Mouse (Mus musculus) B cell, adult (primary cell): ENCODE data around the gene Olfr1086. TPM values are rescaled to one million over a fixed set of nuclear protein-coding genes. Genes with fewer than 3 reads are reported as not detected.

Source experiments
- total RNA-seq: library from RNA; stranded (reverse); gene quantifications from 4 replicates; pipeline ENCODE4 v1.2.4, GENCODE M21; 2023; ENCODE audit not compliant: inconsistent age

Olfr1086 gene
- not detected in 4 replicates for total RNA-seq

GRCm38 (mm10) chr2:86679992-86680391 is at the start of gene Olfr1086:
Gene Olfr1086 (minus strand): TSS chr2:86680092.

GRCm38 (mm10) chr2:86698295-86698694 is 18.4 kb upstream of the Olfr1086 start, which contains the start of gene Olfr1087:
Gene Olfr1087 (minus strand): TSS chr2:86698395.

GRCm38 (mm10) chr2:86661919-86662318 is 18.0 kb downstream of the Olfr1086 start, which contains the start of gene Olfr1085:
Gene Olfr1085 (minus strand): TSS chr2:86662019.

GRCm38 (mm10) chr2:86639625-86640024 is 40.3 kb downstream of the Olfr1086 start, which contains the start of gene Olfr1084:
Gene Olfr1084 (minus strand): TSS chr2:86639725.

Other genes starting within 250 kb of the Olfr1086 start
- not detected in 4 replicates for gene Olfr1065, start 229.5 kb downstream of the Olfr1086 start, total RNA-seq
- not detected in 4 replicates for gene Olfr1066, start 223.8 kb downstream of the Olfr1086 start, total RNA-seq
- gene Olfr228, start 192.7 kb downstream of the Olfr1086 start, total RNA-seq, result not detected in 4 replicates
- gene Olfr1076, start 171.6 kb downstream of the Olfr1086 start, total RNA-seq, result not detected in 4 replicates
- not detected in 4 replicates for gene Olfr1079, start 137.6 kb downstream of the Olfr1086 start, total RNA-seq
- not detected in 4 replicates for gene Olfr1080, start 121.9 kb downstream of the Olfr1086 start, total RNA-seq
- gene Olfr1082, start 81.1 kb downstream of the Olfr1086 start, total RNA-seq, result not detected in 4 replicates
- gene Olfr1084, start 40.4 kb downstream of the Olfr1086 start, total RNA-seq, result not detected in 4 replicates
- gene Olfr1085, start 18.1 kb downstream of the Olfr1086 start, total RNA-seq, result not detected in 4 replicates
- gene Olfr1087, start 18.3 kb upstream of the Olfr1086 start, total RNA-seq, result not detected in 4 replicates
- not detected in 4 replicates for gene Olfr1089, start 53.6 kb upstream of the Olfr1086 start, total RNA-seq
- gene Olfr1090, start 78.9 kb upstream of the Olfr1086 start, total RNA-seq, result not detected in 4 replicates
- gene Olfr1093, start 102.4 kb upstream of the Olfr1086 start, total RNA-seq, result not detected in 4 replicates
- gene Olfr141, start 129.9 kb upstream of the Olfr1086 start, total RNA-seq, result not detected in 4 replicates
- gene Olfr1094, start 144.6 kb upstream of the Olfr1086 start, total RNA-seq, result not detected in 4 replicates
- gene Olfr1095, start 171.6 kb upstream of the Olfr1086 start, total RNA-seq, result not detected in 4 replicates
- gene Gm13723, start 194.7 kb upstream of the Olfr1086 start, total RNA-seq, result not detected in 4 replicates
- gene Olfr1097, start 212.1 kb upstream of the Olfr1086 start, total RNA-seq, result not detected in 4 replicates
- not detected in 4 replicates for gene Olfr1098, start 244.5 kb upstream of the Olfr1086 start, total RNA-seq